Mouse (Mus musculus): ENCODE measurements at regions not wholly inside any gene's neighbourhood (a gene's known extent, or its start where the extent isn't known, plus 50 kb on each side); places are given as distances from the start of the nearest gene placed in this dataset.
A peak's percentile ranks its signal among the peaks of the same experiment; 100 is the strongest.

DNA sequence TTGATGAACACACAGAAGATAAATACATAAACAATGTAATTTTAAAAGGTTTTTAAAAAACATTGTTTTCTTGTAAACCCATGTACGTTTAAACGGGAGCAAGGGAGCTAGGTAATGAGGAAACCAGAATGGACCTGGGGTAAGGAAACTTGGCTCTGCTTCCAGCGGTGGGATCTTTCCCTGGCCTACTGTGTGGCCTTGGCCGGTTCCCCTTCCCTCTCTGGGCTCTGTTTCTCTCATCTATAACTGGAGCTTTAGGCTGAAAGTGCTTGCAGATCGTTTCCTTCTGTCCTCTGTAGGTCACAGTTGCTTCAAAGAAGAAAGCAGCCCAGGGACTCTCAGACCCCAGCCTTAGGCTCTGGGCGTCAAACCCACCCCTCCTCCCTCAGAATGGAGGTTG is 285.1 kb upstream of the Zmiz1 start:
- no peak for DNase-seq (ENCODE audit: low read depth, low spot score)

DNA sequence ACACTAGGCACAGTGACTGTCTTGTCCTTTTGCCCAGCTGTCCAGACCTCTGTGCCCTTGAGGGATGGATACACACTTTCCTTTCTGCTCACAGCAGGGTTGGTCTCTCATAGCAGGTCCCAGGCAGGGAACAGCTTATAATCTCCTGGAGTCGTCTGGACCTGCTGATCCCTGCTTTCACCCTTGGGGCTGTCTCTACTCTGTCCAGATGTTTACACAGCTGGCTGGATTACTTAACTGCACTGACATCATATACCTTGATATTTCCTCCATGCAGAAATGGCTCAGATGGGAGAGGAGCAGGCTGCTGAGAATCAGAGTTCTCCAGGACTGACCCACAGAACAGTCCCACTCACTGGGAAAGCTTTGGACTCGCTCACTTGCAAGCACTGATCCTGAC is 284.6 kb upstream of the Zmiz1 start:
- no peak for DNase-seq (ENCODE audit: low read depth, low spot score)

DNA sequence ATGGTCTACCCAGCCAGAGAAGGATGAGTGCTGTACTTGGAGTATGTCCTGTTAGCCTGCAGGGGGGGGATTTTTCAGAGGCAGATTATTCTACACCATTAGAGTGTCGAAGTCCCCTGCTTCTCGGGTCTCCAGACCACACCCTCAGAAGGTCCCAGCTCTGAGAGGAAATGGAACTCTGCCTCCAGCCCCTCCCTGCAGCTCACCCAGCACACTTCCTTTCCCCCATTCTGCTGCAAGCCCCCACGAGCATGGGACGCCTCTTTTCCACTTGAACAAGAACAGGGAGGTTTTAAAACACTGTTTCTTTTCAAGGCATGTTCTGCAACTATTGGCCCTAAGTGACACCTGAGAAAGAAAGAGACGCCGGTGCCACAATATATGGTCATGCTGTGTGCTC is 282.8 kb upstream of the Zmiz1 start:
- DNase-seq (ENCODE audit: low read depth, low spot score) = no peak

DNA sequence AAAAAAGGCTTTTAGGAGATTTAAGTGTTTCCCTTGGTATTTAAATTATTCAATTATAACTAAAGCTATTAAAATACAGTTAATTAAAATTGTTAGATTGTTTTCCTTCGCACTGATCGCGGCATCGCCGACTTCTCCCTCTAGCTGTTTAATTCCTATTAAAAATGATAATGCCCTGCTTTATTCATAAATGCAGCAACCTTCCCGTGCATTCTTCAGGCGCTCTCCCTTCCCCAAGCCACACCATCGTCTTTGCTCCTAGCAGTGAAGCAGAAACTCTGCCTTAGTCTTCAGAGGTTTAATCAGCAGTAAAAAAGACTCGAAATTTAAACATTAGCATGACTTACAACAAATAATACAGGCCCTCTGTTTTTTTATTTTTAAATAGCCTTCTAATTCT is 278.9 kb upstream of the Zmiz1 start:
- no peak for DNase-seq (ENCODE audit: low read depth, low spot score)

DNA sequence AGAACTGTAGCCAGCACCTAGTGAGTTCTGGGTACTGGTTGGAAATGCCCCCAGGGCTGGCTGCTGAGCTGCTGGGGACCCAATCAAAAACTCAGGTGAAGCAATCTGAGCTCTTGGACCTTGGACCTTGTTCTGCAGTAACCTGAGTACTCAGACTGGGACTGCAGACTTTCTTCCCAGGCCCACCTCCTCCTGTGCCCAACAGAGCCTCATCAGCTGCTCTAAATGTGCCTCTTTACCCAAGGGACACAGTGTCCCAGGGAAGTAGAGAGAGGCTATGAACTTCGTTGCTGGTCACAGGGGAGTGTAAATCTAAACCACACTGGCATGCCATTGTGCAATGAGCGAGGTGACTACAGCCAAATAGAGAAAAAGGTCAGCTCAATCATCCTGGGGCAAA is 277.6 kb upstream of the Zmiz1 start:
- no peak for DNase-seq (ENCODE audit: low read depth, low spot score)

DNA sequence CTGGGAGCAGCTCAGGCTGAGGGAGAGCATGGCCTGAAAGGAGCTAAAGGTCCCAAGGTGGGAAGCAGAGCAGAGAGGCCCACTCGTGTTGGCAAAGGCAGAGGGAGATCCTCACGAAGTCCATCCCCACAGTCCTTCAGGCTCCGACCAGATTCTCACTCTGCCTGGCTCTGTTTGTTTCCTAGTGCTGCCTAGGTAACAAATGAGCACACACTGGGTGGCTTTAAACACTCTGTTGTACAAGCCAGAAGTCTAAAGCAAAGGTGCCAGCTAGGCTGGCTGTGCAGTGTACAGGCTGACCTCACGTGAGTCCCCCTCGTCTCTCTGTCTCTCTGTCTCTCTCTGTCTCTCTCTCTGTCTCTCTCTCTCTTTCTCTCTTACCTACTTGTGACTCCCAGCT is 274.9 kb upstream of the Zmiz1 start:
- no peak for DNase-seq (ENCODE audit: low read depth, low spot score)

DNA sequence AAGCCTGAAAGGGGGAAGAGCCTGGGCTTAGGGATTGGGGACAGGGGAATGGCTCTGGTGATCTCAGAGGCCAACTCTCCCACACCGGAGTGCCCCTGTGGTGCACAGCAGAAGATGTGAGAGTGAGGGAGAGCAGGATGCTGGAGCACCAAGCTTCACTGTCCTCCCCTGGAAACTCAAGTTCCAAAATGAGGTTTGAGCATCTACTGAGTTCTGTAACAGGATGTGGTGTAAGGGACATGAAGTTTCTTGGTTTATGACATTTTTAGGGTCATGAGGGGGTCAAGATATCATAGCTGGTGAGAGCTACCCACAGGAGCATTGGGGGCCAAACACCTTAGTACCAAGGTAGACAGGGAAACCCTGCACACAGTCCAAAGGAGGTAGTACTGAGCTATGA is 274.1 kb upstream of the Zmiz1 start:
- DNase-seq (ENCODE audit: low read depth, low spot score) = no peak

DNA sequence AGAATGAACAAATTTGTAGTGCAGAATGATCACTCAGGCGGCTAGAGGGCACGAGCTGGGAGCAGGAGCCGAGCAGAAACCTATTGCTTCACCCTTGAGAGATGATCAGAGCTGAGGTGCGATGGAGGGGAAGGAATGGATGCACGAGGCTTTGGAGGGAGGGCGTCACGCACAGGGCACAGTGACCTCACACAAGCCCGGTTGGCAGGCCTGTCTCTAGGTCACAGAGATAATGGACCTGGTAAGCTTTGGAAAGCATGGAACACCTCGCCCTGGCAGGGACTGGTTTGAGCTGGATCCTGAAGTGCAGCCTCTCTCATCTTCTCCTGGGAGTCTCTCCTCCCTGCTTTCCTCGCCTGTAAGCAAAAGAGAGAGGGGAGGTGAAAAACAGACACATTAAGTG is 273.4 kb upstream of the Zmiz1 start:
- DNase-seq (ENCODE audit: low read depth, low spot score) = peak; percentile 19

DNA sequence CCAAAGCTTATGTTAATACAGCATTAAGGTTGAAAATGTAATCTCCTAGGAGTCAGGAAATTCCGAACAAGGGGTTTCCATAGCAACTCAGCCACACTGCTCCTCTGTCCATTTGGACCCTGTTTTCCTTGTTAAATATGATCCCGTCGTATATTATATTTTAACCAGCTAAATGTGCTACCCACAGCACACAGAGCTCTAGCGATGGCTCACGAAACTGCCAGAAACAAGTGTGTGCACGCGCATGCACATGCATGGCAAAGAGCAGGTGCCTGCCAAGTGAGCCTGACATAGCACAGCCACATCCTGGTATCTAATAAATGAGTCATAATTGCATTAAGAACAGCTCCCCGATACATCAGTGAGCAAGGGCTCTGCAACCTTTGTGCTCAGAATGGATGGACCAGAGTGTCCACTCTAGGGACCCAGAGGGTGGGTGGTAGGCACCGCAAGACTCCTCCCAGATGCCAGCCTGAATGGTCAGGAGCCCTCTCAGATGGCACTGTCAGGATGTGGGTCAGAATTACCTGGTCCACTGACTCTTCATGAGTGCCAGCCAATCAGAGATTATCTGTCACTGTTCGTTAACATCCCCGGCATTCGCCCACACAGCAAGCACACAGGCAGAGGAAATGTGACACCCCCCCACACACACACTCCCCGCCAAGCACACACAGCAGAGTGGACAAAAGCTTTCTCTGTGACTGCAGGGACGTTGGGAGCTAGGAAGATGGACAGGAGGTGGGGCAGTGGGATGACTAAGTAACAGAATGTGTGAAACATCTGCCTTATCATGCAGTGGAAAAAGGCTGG is 272.8 kb upstream of the Zmiz1 start:
- peak; percentile 61 for DNase-seq (ENCODE audit: low read depth, low spot score)

DNA sequence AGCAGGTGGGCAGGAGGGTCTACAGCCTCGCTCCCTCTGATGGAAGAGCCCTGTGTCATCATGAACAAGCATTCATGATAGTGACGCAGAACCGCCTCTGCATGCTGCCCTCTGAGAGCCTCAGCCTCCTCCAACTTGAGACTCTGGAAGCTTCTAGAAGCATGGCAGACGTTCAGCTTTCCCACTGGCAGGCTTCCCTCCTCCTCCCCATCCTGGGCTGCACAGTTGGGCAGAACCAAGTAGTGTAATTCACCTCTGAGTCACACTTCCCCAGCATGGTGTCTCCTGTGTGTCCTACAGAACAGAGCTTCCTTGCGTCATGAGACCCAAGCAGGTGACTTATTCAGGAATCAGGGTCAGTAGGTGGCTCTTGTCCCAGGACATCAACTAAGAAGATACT is 271.3 kb upstream of the Zmiz1 start:
- DNase-seq (ENCODE audit: low read depth, low spot score) = no peak

DNA sequence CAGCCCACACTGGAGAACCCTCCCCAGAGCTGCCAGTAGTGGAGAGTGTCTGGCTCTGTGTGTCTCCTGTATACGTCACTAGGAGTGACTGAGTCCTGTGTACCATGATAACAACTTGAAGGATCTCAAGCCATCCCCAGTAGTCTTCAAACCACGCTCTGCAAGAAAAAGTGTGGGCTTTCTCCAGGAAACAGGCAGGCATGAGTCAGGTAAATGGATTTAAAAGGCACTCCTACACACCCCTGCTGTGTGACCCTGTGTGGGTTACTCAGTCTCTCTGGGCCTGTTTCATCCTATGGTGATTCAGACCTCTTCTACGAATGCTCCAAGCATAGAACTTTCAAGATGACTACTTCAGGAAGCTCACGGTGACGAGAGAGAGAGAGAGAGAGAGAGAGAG is 269.7 kb upstream of the Zmiz1 start:
- no peak for DNase-seq (ENCODE audit: low read depth, low spot score)

DNA sequence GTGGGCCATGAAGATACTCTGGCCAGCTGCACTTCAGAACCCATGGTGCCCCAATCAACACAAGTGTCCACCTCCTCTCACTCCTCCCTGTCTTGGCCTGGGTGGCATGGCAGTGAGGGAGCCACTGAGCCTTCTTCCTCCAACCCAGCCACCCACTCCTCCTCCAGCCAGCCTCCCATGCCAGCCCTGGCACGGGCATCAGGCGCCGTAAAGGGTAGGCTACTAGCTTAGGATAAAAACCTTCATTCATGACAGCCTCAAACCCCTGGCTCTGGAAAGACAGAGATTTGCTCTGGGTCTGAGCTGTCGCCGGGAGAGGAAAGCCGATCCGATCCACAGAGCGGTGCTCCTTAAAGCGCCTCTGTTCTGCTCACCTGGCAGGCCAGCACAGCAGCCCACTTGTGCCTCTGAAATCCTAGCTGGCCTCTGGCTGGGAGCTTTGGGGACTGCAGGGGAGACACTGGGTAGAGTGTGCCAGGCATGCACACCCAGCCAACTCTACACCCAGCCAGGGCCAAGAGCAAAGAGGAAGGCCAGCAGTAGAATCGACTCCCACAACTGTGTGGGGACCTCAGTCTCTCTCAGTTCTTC is 268.2 kb upstream of the Zmiz1 start:
- no peak for DNase-seq (ENCODE audit: low read depth, low spot score)

DNA sequence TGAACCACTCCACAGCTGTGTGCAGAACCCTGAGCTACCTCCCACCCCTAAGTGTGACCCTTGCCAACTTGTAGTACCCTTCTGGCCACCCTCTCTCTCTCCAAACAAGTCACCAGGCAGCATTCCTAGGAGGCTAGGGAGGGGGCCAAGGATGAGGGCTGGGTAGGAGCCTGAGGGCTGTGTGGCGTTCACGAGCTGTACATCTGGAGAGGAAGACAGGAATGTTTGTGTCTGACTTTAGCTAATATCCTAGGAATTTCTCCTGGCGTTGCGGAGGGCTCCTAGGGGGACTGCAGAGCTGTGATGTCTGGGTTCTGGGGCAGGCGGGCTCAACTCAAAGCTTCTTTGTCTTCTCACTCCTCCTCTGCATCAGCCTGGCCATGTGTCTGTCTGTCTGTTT is 262.2 kb upstream of the Zmiz1 start:
- no peak for DNase-seq (ENCODE audit: low read depth, low spot score)

DNA sequence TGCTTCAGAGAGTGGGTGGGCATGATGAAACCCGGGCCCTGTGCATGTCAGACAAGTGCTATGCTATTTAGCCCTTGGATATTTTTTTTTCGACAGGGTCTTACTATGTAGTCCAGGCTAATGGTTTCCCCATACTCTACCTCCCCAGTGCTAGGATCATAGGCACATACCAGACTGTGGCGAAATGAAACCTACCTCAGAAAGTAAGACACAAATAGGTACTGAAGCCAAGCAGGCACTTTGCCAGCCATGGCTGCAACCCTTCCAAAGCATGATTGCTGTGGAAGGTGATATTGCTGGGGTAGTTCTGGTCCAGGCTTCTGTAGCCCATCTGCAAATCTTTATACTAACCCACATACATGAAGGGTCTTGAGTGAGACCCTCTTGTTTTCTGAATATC is 259.1 kb upstream of the Zmiz1 start:
- DNase-seq (ENCODE audit: low read depth, low spot score) = no peak

DNA sequence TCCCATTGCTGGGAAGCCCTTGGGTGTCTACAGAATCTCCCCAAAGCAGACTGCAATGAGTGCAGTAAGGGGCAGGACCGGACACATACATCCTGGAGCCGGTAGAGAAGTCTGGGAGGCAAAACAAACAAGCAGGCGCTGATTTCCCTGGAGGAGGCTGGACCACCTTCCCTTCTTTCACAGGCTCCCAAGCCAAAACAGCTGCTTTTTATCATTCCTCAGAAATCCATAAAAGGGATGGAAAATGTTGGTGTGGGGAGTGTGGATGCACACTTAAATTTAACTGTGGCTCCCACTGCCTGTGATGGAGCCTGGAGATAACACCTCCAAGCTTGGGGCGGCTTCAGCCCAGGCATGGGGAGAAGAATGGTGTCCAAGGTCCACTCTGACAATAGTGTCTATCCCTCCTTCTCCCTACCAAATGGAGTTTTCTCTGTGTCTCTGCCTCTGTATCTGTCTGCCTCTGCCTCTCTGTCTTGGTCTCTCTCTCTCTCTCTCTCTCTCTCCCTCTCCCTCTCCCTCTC is 258.3 kb upstream of the Zmiz1 start:
- DNase-seq (ENCODE audit: low read depth, low spot score) = no peak

DNA sequence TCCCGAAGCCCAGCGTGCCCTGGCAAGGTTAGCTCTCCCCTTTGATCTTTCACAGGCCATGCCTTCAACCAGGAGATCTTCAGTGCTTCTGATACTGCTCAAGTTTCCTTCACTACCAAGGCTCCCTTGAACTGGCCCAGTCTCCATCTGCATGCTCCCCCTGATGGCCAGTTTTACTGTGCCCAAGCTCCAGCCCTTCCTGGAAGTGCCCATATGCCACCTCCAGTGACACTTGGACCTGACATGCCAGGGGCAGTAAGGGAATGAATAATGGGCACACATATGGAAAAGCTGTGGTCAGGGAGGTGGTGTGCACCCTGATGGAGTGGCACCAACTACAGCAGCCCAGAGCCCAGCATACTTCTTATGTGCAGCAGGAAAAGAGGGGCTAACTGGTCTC is 256.7 kb upstream of the Zmiz1 start:
- DNase-seq (ENCODE audit: low read depth, low spot score) = no peak

DNA sequence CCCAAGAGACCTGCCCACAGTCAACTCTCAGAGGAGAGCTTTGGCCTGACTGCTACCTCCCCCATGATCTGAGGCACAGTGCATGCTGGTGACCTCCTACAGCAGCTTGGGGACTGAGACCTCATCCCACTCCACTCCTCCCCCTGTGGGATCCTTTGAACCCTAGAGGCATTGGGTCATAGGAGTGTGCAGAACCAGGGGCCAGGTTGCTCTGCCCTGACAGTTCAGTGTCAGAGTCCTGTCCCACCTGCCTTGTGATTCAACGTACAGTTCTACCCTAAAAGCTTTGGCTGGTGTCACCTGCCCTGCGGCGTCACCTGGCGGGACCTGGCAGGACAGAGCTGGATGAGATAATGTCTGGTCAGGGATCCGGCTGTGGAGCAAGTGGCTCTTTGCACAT is 254.9 kb upstream of the Zmiz1 start:
- DNase-seq (ENCODE audit: low read depth, low spot score) = no peak

DNA sequence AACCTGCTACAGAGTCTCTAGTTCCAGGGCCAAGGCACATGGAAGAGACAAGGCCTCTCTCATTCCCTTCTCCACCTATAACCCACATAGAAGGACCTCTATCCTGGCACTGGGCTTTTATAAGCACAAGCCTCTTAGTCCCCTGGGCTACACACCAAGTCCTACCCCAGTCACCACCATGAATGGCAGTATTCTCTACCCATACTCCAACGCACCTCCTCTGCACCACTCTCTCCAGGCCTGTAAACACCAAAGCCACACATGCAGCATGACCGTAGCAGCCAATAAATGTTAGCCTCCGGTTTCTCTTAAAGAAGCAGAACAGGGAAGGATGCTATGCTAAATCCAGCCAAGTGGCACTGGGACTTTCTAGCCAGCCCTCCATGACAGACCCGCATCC is 252.1 kb upstream of the Zmiz1 start:
- DNase-seq (ENCODE audit: low read depth, low spot score) = no peak

DNA sequence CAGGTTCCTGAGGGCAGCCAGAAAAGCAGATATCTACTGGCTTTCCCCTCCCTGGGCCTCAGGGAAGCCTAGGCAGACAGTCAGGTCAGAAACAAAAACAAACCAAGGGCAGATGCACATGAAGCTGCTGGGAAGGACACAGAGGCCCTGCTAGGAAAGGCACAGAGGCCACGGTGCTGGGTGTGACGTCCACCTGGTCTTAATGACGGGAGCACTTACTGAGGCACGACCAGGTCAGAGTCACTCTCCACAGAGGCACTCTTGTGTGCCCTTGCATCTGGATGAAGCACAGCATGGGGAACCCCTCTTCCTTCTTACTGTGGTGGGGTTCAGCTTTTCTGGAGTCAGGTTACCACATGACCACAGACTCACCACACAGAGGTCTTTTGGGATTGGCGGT is 251.6 kb upstream of the Zmiz1 start:
- no peak for DNase-seq (ENCODE audit: low read depth, low spot score)

DNA sequence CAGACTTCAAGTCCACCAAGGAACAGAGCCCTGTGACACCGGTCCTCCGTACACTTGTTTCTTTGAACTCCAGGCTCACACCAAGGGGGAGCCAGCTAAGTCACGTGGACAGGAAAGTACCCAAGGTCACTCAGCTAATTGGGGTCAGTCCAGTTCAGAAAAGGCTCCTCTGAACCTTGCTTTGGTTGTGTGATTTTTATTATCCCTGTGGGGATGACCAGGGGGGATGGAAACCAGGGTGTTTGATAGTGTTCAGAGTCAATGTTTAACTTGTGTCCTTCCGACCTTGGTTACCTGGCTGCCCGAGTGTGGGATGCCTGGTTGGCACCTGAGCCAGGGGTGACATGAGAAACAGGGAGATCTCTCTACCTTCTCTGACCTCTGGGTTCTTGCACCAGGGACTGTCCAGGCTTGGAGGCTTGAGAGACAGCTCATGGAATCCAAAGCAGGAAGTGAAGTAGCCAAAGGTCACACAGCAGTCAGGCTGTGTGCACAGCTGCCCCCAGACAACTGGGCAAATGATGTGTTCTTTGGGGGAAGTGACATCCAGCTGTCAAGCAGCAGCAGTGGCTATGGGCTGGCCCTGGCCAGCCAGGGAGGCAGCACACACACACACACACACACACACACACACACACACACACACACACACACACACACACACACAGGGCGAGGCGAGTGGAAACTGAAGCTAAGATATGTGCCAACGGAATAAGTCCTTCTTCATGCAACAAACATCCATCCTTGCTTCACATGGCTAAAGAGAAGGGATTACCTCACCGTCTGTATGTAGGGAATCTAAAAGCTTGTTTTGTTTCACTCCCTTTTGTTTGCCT is 250.5 kb upstream of the Zmiz1 start:
- DNase-seq (ENCODE audit: low read depth, low spot score) = no peak

DNA sequence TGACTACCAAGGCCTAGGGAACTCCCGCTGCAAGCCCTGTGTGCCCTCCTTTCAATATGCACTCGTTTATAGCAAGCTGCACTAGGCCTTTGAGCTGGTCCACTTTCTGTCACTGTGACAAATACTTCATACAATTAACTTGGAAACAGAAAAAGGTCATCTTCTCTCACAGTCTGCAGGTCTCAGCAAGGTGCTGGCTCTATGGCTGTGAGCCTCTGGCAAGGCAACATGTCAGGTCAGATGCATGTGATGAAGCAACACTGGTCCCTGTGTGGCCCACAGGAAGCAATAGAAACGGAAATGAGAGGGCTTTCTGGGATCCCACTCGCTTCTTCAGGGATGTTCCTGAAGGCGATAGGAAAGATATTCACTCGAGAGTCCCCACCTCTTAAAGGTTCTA is 245.9 kb upstream of the Zmiz1 start:
- DNase-seq (ENCODE audit: low read depth, low spot score) = no peak

DNA sequence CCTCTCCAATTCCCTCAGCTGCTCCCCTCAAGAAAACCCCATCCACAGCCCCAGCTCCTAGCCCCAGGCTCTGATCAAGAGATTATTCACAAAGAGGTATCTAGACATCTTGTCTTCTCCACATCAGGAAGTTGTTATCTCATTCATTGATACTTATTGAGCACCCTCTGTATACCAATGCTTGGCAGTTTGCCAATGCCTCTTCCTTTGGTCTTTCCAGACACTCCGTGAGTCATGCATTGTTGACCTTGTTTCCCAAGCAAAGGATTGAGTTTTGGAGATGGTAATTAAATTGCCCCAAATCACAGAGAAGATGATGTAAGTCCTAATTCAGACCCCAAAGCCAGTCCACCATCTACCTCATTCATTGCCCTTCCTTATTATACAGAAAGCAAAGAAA is 235.9 kb upstream of the Zmiz1 start:
- no peak for DNase-seq (ENCODE audit: low read depth, low spot score)

DNA sequence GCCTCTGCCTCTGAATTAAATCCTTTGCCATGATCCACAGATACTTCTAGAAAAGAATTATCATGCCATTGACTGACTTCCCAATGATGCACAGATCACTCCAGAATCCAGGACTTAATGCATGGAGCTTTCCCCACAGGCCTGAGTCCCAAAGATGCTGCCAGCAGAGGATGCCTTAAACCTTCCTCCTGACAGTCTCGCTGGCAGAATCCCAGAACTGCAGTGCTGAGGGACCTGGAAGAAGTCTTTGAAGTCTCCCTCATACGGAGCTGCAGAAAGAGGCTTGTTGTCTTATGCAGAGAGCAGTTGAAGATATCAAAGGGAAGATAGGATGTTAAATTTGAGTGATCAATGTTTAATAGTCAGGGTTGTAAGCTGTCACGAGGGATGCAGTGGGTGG is 233.8 kb upstream of the Zmiz1 start:
- DNase-seq (ENCODE audit: low read depth, low spot score) = no peak
